Mouse (Mus musculus): Measurements from ENCODE around the gene Ppp1r7. TPM values are rescaled to one million over a fixed set of nuclear protein-coding genes. Genes with fewer than 3 reads are reported as not detected.

The Ppp1r7 gene
- polyA plus RNA-seq, 1 experiment from 2014 or later = 33.0 TPM

GRCm38 (mm10) chr1:93401191-93402052 lies 58.8 kb downstream of the Ppp1r7 start:
- peak overlapping the region; percentile 59 for H3K4me2 ChIP-seq (replicated peaks; ENCODE audit: low read depth)
- peaks cover 10% of the 10 kb centered on the region for H3K36me3 ChIP-seq (ENCODE audit: control insufficient read depth, insufficient read depth)
- no peaks in the 10 kb centered on the region for H3K27me3 ChIP-seq (replicated peaks; ENCODE audit: control insufficient read depth, insufficient read depth, low read length)
- H3K9me3 ChIP-seq (ENCODE audit: control insufficient read depth) = no peaks in the 10 kb centered on the region
- peak overlapping the region; percentile 16 for H3K4me3 ChIP-seq (ENCODE audit: low read depth, low read length)
- peak; percentile 19; the same call in 1 of the 2 replicates for ATAC-seq
- no peak overlapping the region for H3K27ac ChIP-seq (ENCODE audit: low read depth, low read length)
- no peaks in the 10 kb centered on the region for H3K4me1 ChIP-seq (replicated peaks; ENCODE audit: control insufficient read depth, insufficient read depth, low read length)
- no peak overlapping the region for H3K9ac ChIP-seq (ENCODE audit: low read depth, low read length)
- WGBS = 12% methylated on average over 38 of the region's 38 CpGs
- TF ChIP-seq CTCF (IDR thresholded peaks at IDR 0.05; ENCODE audit: low read depth) = peak; percentile 14; the same call in 1 of the 2 replicates

- no peak overlapping the region for H3K4me2 ChIP-seq (replicated peaks; ENCODE audit: low read depth)
- WGBS = 77% methylated on average over 4 of the region's 4 CpGs
Measured at GRCm38 (mm10) chr1:93403403-93403802, 60.7 kb downstream of the Ppp1r7 start.

More at GRCm38 (mm10) chr1:93403403-93403802, 60.7 kb downstream of the Ppp1r7 start:
- Histone ChIP-seq H3K9ac (ENCODE audit: low read depth, low read length) (no peak overlapping the region), H3K36me3 (ENCODE audit: control insufficient read depth, insufficient read depth) (peaks cover 29% of the 10 kb centered on the region), H3K4me3 (ENCODE audit: low read depth, low read length) (no peak overlapping the region), H3K27me3 (replicated peaks; ENCODE audit: control insufficient read depth, insufficient read depth, low read length) (no peaks in the 10 kb centered on the region), H3K4me1 (replicated peaks; ENCODE audit: control insufficient read depth, insufficient read depth, low read length) (no peaks in the 10 kb centered on the region), H3K27ac (ENCODE audit: low read depth, low read length) (no peak overlapping the region), H3K9me3 (ENCODE audit: control insufficient read depth) (no peaks in the 10 kb centered on the region)
- no peak for ATAC-seq
- no peak for TF ChIP-seq CTCF (IDR thresholded peaks at IDR 0.05; ENCODE audit: low read depth)

Small RNA genes lying within 50 kb of the gene (microRNA-seq; reads per million reads assigned to microRNA genes)
- gene Mir6345 (not detected), gene Mir6902 (not detected)

Other genes starting within 250 kb of the Ppp1r7 start
- 7.7 and 8.3 TPM in 2 replicates for gene Kif1a, start 240.9 kb upstream of the Ppp1r7 start, polyA plus RNA-seq (2015; fragmentation: Nextera tagmentation; extraction: Ambion mirVana)
- 3.2 and 3.5 TPM in 2 replicates for gene Agxt, start 207.6 kb upstream of the Ppp1r7 start, polyA plus RNA-seq (2015; fragmentation: Nextera tagmentation; extraction: Ambion mirVana)
- gene 2310007B03Rik, start 181.9 kb upstream of the Ppp1r7 start, polyA plus RNA-seq (2015; fragmentation: Nextera tagmentation; extraction: Ambion mirVana) = 22.5 and 24.3 TPM in 2 replicates
- gene Crocc2, start 174.1 kb upstream of the Ppp1r7 start, polyA plus RNA-seq (2015; fragmentation: Nextera tagmentation; extraction: Ambion mirVana) = 0.04 TPM in 1 of 2 replicates, not detected in the other
- 0.81 and 1.0 TPM in 2 replicates for gene Sned1, start 107.0 kb upstream of the Ppp1r7 start, polyA plus RNA-seq (2015; fragmentation: Nextera tagmentation; extraction: Ambion mirVana)
- gene Mterf4, start 36.9 kb upstream of the Ppp1r7 start, polyA plus RNA-seq (2015; fragmentation: Nextera tagmentation; extraction: Ambion mirVana) = 7.7 and 9.1 TPM in 2 replicates
- gene Pask, start 628 bp downstream of the Ppp1r7 start, polyA plus RNA-seq (2015; fragmentation: Nextera tagmentation; extraction: Ambion mirVana) = 2.1 and 2.2 TPM in 2 replicates
- gene Ano7, start 31.1 kb downstream of the Ppp1r7 start, polyA plus RNA-seq (2015; fragmentation: Nextera tagmentation; extraction: Ambion mirVana) = 1.7 TPM in 2 replicates
- gene Hdlbp, start 136.0 kb downstream of the Ppp1r7 start, polyA plus RNA-seq (2015; fragmentation: Nextera tagmentation; extraction: Ambion mirVana) = 170 and 175 TPM in 2 replicates
- gene Farp2, start 169.2 kb downstream of the Ppp1r7 start, polyA plus RNA-seq (2015; fragmentation: Nextera tagmentation; extraction: Ambion mirVana) = 5.3 and 6.7 TPM in 2 replicates